Mouse (Mus musculus) CH12.LX (cell line): Measurements from ENCODE around the gene Cyth4. TPM values are rescaled to one million over a fixed set of nuclear protein-coding genes. Genes with fewer than 3 reads are reported as not detected.

Source experiments
- DNase-seq: peaks from one replicate; pipeline ENCODE4 v3.0.0-alpha.2; 2013; ENCODE audit errors: extremely low read depth
- H3K27ac ChIP-seq: 2 replicates; pipeline ENCODE4 v1.5.1; 2012; ENCODE audit warnings: low read depth, mild to moderate bottlenecking, control low read depth, moderate library complexity; ENCODE audit not compliant: insufficient read depth
- H3K27me3 ChIP-seq: replicated peaks from 2 replicates; pipeline ENCODE3; 2012; ENCODE audit warnings: inconsistent platforms
- H3K36me3 ChIP-seq, 2 experiments: replicated peaks in 1 of 2; 2 replicates each; pipeline versions ENCODE3 to v1.6.1; 2012; ENCODE audit warnings: inconsistent platforms in 1 of 2, low read length in 1 of 2, mild to moderate bottlenecking in 1 of 2, mixed read lengths in 1 of 2, moderate library complexity in 1 of 2; ENCODE audit not compliant: control insufficient read depth in 1 of 2, insufficient read depth in 1 of 2
- H3K4me1 ChIP-seq, 2 experiments: 2 replicates each; pipeline ENCODE4 v1.6.1; 2012; ENCODE audit warnings: inconsistent platforms in 1 of 2, moderate library complexity in 1 of 2; ENCODE audit not compliant: insufficient read depth in 2 of 2, control insufficient read depth in 1 of 2
- H3K4me2 ChIP-seq: 2 replicates; pipeline ENCODE4 v1.6.1; 2012; ENCODE audit warnings: low read depth, mild to moderate bottlenecking, control low read depth; ENCODE audit not compliant: poor library complexity, insufficient read depth, severe bottlenecking
- H3K4me3 ChIP-seq, 3 experiments: fragments of 150-350 bp in 1 of 3; sonication (generic) in 1 of 3; replicated peaks in 1 of 3; 2 replicates each; pipeline versions ENCODE3 to v1.5.1; 2011 to 2012; ENCODE audit warnings: low read depth in 2 of 3, low read length in 2 of 3, mild to moderate bottlenecking in 2 of 3, moderate library complexity in 2 of 3, control low read depth in 1 of 3, improper control_type of control experiment in 1 of 3, inconsistent platforms in 1 of 3, mixed read lengths in 1 of 3; ENCODE audit not compliant: poor library complexity in 1 of 3
- H3K79me2 ChIP-seq: replicated peaks from 2 replicates; pipeline ENCODE4 v1.6.1; 2012; ENCODE audit warnings: mild to moderate bottlenecking, moderate library complexity; ENCODE audit not compliant: control insufficient read depth, poor library complexity, insufficient read depth, severe bottlenecking; ENCODE audit errors: extremely low read depth
- H3K9ac ChIP-seq: 2 replicates; pipeline ENCODE4 v1.6.1; 2012; ENCODE audit warnings: low read depth, mild to moderate bottlenecking, control low read depth, moderate library complexity; ENCODE audit not compliant: insufficient read depth
- H3K9me3 ChIP-seq: replicated peaks from 2 replicates; pipeline ENCODE3; 2012; ENCODE audit warnings: low read length, inconsistent platforms, mixed read lengths
- BHLHE40 ChIP-seq: IDR thresholded peaks from 2 replicates; pipeline ENCODE4 v1.6.1; 2011; ENCODE audit warnings: mild to moderate bottlenecking, low read depth, low read length, improper control_type of control experiment
- CHD1 ChIP-seq: IDR thresholded peaks from 2 replicates; pipeline ENCODE4 v1.6.1; 2012; ENCODE audit warnings: low read depth, low read length, improper control_type of control experiment, inconsistent platforms
- CHD2 ChIP-seq: IDR thresholded peaks from 2 replicates; pipeline ENCODE4 v1.6.1; 2011; ENCODE audit warnings: low read length, improper control_type of control experiment
- CTCF ChIP-seq, 2 experiments: IDR thresholded peaks in 1 of 2; conservative IDR thresholded peaks in 1 of 2; 2 replicates each; pipeline ENCODE4 v1.5.1; 2011 to 2012; ENCODE audit warnings: low read depth in 2 of 2, low read length in 2 of 2, improper control_type of control experiment in 1 of 2, inconsistent platforms in 1 of 2, mild to moderate bottlenecking in 1 of 2, moderate library complexity in 1 of 2
- E2F4 ChIP-seq: IDR thresholded peaks from 2 replicates; pipeline ENCODE4 v1.6.1; 2011; ENCODE audit warnings: low read depth, low read length, improper control_type of control experiment; ENCODE audit not compliant: insufficient replicate concordance
- ELF1 ChIP-seq: IDR thresholded peaks from 2 replicates; pipeline ENCODE4 v1.6.1; 2014; ENCODE audit warnings: low read depth, mild to moderate bottlenecking, inconsistent platforms, low read length, improper control_type of control experiment
- EP300 ChIP-seq: IDR thresholded peaks from 2 replicates; pipeline ENCODE4 v1.6.1; 2011; ENCODE audit warnings: low read length, improper control_type of control experiment
- ETS1 ChIP-seq: conservative IDR thresholded peaks from 2 replicates; pipeline ENCODE4 v1.6.1; 2012; ENCODE audit warnings: low read depth, mild to moderate bottlenecking, inconsistent platforms, low read length, improper control_type of control experiment, moderate library complexity
- IRF4 ChIP-seq: IDR thresholded peaks from 2 replicates; pipeline ENCODE4 v1.6.1; 2014; ENCODE audit warnings: low read depth, mild to moderate bottlenecking, inconsistent platforms, low read length, improper control_type of control experiment
- JUN ChIP-seq: IDR thresholded peaks from 2 replicates; pipeline ENCODE4 v1.6.1; 2011; ENCODE audit warnings: low read depth, mild to moderate bottlenecking, low read length, improper control_type of control experiment, moderate library complexity; ENCODE audit not compliant: insufficient read depth
- JUND ChIP-seq: conservative IDR thresholded peaks from 2 replicates; pipeline ENCODE4 v1.6.1; 2011; ENCODE audit warnings: low read depth, low read length, improper control_type of control experiment
- KAT2A ChIP-seq: IDR thresholded peaks from 2 replicates; pipeline ENCODE4 v1.6.1; 2012; ENCODE audit warnings: low read length, improper control_type of control experiment, inconsistent platforms; ENCODE audit not compliant: insufficient replicate concordance
- MAX ChIP-seq: IDR thresholded peaks from 2 replicates; pipeline ENCODE4 v1.6.1; 2011; ENCODE audit warnings: low read length, improper control_type of control experiment
- MAZ ChIP-seq: IDR thresholded peaks from 2 replicates; pipeline ENCODE4 v1.6.1; 2012; ENCODE audit warnings: low read depth, mild to moderate bottlenecking, inconsistent platforms, low read length, improper control_type of control experiment, moderate library complexity
- MEF2A ChIP-seq: IDR thresholded peaks from 2 replicates; pipeline ENCODE4 v1.6.1; 2014; ENCODE audit warnings: low read depth, mild to moderate bottlenecking, inconsistent platforms, low read length, improper control_type of control experiment, borderline replicate concordance
- MXI1 ChIP-seq: IDR thresholded peaks from 2 replicates; pipeline ENCODE4 v1.6.1; 2011; ENCODE audit warnings: mild to moderate bottlenecking, low read depth, low read length, improper control_type of control experiment
- MYC ChIP-seq: IDR thresholded peaks from 2 replicates; pipeline ENCODE4 v1.6.1; 2011; ENCODE audit warnings: low read depth, mild to moderate bottlenecking, improper control_type of control experiment, low read length
- NELFE ChIP-seq: IDR thresholded peaks from 2 replicates; pipeline ENCODE4 v1.6.1; 2011; ENCODE audit warnings: low read depth, low read length, improper control_type of control experiment
- NRF1 ChIP-seq: IDR thresholded peaks from 2 replicates; pipeline ENCODE4 v1.6.1; 2014; ENCODE audit warnings: low read depth, mild to moderate bottlenecking, inconsistent platforms, low read length, improper control_type of control experiment, moderate library complexity
- PAX5 ChIP-seq: IDR thresholded peaks from 2 replicates; pipeline ENCODE4 v1.6.1; 2012; ENCODE audit warnings: low read length, inconsistent platforms, mixed read lengths
- POLR2A ChIP-seq: IDR thresholded peaks from 2 replicates; pipeline ENCODE4 v1.6.1; 2011; ENCODE audit warnings: low read depth, mild to moderate bottlenecking, improper control_type of control experiment, low read length
- POLR2AphosphoS2 ChIP-seq: IDR thresholded peaks from 2 replicates; pipeline ENCODE4 v1.6.1; 2011; ENCODE audit warnings: low read depth, low read length, improper control_type of control experiment
- SIN3A ChIP-seq: IDR thresholded peaks from 2 replicates; pipeline ENCODE4 v1.6.1; 2012; ENCODE audit warnings: low read length, improper control_type of control experiment, inconsistent platforms
- TBP ChIP-seq: conservative IDR thresholded peaks from 2 replicates; pipeline ENCODE4 v1.6.1; 2011; ENCODE audit warnings: low read depth, low read length, improper control_type of control experiment
- TCF12 ChIP-seq: IDR thresholded peaks from 2 replicates; pipeline ENCODE4 v1.6.1; 2014; ENCODE audit warnings: low read depth, mild to moderate bottlenecking, inconsistent platforms, low read length, improper control_type of control experiment
- UBTF ChIP-seq: IDR thresholded peaks from 2 replicates; pipeline ENCODE4 v1.6.1; 2012; ENCODE audit warnings: low read depth, mild to moderate bottlenecking, inconsistent platforms, low read length, improper control_type of control experiment, moderate library complexity
- USF1 ChIP-seq: IDR thresholded peaks from 2 replicates; pipeline ENCODE4 v1.6.1; 2014; ENCODE audit warnings: low read depth, mild to moderate bottlenecking, inconsistent platforms, low read length, improper control_type of control experiment
- USF2 ChIP-seq: conservative IDR thresholded peaks from 2 replicates; pipeline ENCODE4 v1.6.1; 2011; ENCODE audit warnings: low read depth, low read length, improper control_type of control experiment
- ZKSCAN1 ChIP-seq: IDR thresholded peaks from 2 replicates; pipeline ENCODE4 v1.6.1; 2012; ENCODE audit warnings: low read depth, inconsistent platforms, low read length, improper control_type of control experiment, borderline replicate concordance
- ZMIZ1 ChIP-seq: IDR thresholded peaks from 2 replicates; pipeline ENCODE4 v1.6.1; 2012; ENCODE audit warnings: low read depth, mild to moderate bottlenecking, inconsistent platforms, low read length, improper control_type of control experiment
- ZNF384 ChIP-seq: IDR thresholded peaks from 2 replicates; pipeline ENCODE4 v1.6.1; 2012; ENCODE audit warnings: low read depth, low read length, improper control_type of control experiment, inconsistent platforms
- dilution Hi-C: fragments of 300-500 bp; cut with MboI; formaldehyde crosslinking; loops from 2 replicates; pipeline ENCODE4 v1.14.3; 2020; ENCODE audit warnings: low sequenced_read_pairs; ENCODE audit not compliant: extremely low pct_unique_long_range_greater_than_20kb, extremely low pct_ligation_motif_present
- in situ Hi-C: fragments of 300-500 bp; cut with MboI; formaldehyde crosslinking; loops from 3 replicates; pipeline ENCODE4 v1.14.3; 2019; ENCODE audit warnings: low sequenced_read_pairs, low pct_ligation_motif_present, low pct_unique_long_range_greater_than_20kb, mixed read lengths
- polyA plus RNA-seq: library from polyadenylated mRNA; unstranded; fragments of >175 nt; gene quantifications from 2 replicates; pipeline ENCODE4 v1.2.1, GENCODE M21; 2012; ENCODE audit warnings: low read depth; ENCODE audit not compliant: insufficient read length
- total RNA-seq, 2 experiments: library from RNA; depleted of rRNA; stranded (reverse); fragments of 300-350 nt in 1 of 2; fragments of >200 nt in 1 of 2; gene quantifications; 2 replicates each; pipeline ENCODE4 v1.2.3; 2012 to 2014

Cyth4 gene
- total and polyA plus RNA-seq, 3 experiments: 39.2 to 75.3 (median 42.2) TPM

- dilution Hi-C loops: no loop called here
- H3K27ac ChIP-seq: peak overlapping the region; percentile 92
Measured at GRCm38 (mm10) chr15:78591680-78592451, 5.0 kb upstream of the Cyth4 start.

DNA sequence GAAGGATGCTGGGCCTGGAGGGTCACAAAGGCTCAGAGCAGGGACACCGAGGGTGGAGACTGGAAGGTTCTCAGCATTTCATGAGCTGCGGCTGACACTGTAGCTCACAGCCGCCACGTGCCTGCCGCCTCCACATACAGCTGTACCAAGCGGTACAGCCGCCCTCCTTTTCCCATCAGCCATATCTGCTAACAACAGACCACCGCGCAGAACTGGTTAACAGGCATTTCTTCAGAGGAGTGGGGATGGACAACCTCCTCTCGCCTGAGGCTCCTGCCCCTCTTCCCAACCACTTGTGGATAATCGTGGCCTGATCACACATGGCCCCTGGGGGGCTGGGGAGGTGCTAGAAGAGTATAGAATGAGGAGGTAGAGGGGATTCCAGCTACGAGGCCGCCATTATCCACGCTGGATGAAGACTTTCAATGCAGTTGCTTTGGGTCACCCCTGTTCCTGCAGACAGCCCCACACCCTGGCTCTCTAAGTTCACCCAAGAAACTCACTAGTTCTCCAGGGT lies 4.3 kb upstream of the Cyth4 start:
- Histone ChIP-seq H3K27ac (peak overlapping the region; percentile 92), H3K79me2 (no peaks in the 10 kb centered on the region), H3K27me3 (no peaks in the 10 kb centered on the region), H3K9me3 (no peaks in the 10 kb centered on the region), H3K4me3 (peak overlapping the region in 2 of 3 experiments; percentile 23 to 51), H3K4me1 (peaks cover 45 to 86% of the 10 kb centered on the region in 2 experiments), H3K36me3 (no peaks in the 10 kb centered on the region), H3K4me2 (peak overlapping the region; percentile 81; the same call in 1 of the 2 replicates), H3K9ac (no peak overlapping the region; the same call in 1 of the 2 replicates)
- in situ Hi-C loops: no loop called here
- TF ChIP-seq BHLHE40 (peak; percentile 68), USF1 (no peak), ZKSCAN1 (no peak), CTCF (conservative IDR thresholded peaks at IDR 0.05 in 1 of 2, IDR thresholded peaks at IDR 0.05 in 1 of 2; ENCODE audit: low read depth in 2 of 2, low read length in 2 of 2) (no peak), MEF2A (no peak), JUND (no peak), POLR2A (no peak)
- dilution Hi-C loops: no loop called here
- DNase-seq: no peak

More at GRCm38 (mm10) chr15:78591680-78592451, 5.0 kb upstream of the Cyth4 start:
- no peaks in the 10 kb centered on the region for H3K36me3 ChIP-seq
- peak; percentile 79 for TF ChIP-seq ZNF384
- TF ChIP-seq MYC: no peak; the same call in 1 of the 2 replicates
- TF ChIP-seq MXI1: peak; percentile 48
- peak; percentile 95 for TF ChIP-seq ZMIZ1
- peak; percentile 74 for TF ChIP-seq JUND
- TF ChIP-seq UBTF: 0 out of 2 replicates have a peak, but pooled peaks have one; percentile 29
- peak; percentile 93 for TF ChIP-seq MEF2A
- TF ChIP-seq JUN: peak; percentile 61
- TF ChIP-seq ELF1: 0 out of 2 replicates have a peak, but pooled peaks have one; percentile 47
- peak; percentile 58; the same call in 1 of the 2 replicates for TF ChIP-seq TCF12
- TF ChIP-seq CHD2: peak; percentile 79; the same call in 1 of the 2 replicates
- no peak for TF ChIP-seq KAT2A
- no peak for TF ChIP-seq E2F4
- peak; percentile 85; the same call in 1 of the 2 replicates for TF ChIP-seq POLR2AphosphoS2
- TF ChIP-seq BHLHE40: peak; percentile 76
- TF ChIP-seq TBP: peak; percentile 93
- no peak for TF ChIP-seq CTCF (conservative IDR thresholded peaks at IDR 0.05 in 1 of 2, IDR thresholded peaks at IDR 0.05 in 1 of 2; ENCODE audit: low read depth in 2 of 2, low read length in 2 of 2)
- peak; percentile 99 for TF ChIP-seq ETS1
- peak; percentile 86 for TF ChIP-seq NRF1
- TF ChIP-seq PAX5: no peak
- no peak for TF ChIP-seq USF1
- TF ChIP-seq EP300: peak; percentile 52
- peak; percentile 83 for TF ChIP-seq NELFE
- peak; percentile 47; the same call in 1 of the 2 replicates for TF ChIP-seq IRF4
- 0 out of 2 replicates have a peak, but pooled peaks have one; percentile 23 for TF ChIP-seq SIN3A
- TF ChIP-seq USF2: no peak
- TF ChIP-seq ZKSCAN1: no peak
- TF ChIP-seq MAX: peak; percentile 69
- TF ChIP-seq MAZ: peak; percentile 63; the same call in 1 of the 2 replicates
- TF ChIP-seq CHD1: no peak
- peak; percentile 96 for TF ChIP-seq POLR2A
- TF ChIP-seq, all 38 proteins: peak for 22
- Histone ChIP-seq H3K9me3 (no peaks in the 10 kb centered on the region), H3K27me3 (no peaks in the 10 kb centered on the region), H3K4me1 (peaks cover 50 to 91% of the 10 kb centered on the region in 2 experiments), H3K79me2 (no peaks in the 10 kb centered on the region), H3K4me3 (peak overlapping the region; percentile 35 to 51 (median 36)), H3K4me2 (peak overlapping the region; percentile 81), H3K9ac (peak overlapping the region; percentile 64)
- DNase-seq: peak; percentile 97
- in situ Hi-C loops: no loop called here
